Mouse (Mus musculus): ENCODE measurements around the gene Fgf15.

- TF ChIP-seq EP300 (IDR thresholded peaks at IDR 0.05; ENCODE audit: insufficient read depth, low read depth, low read length) (no peak), CTCF (IDR thresholded peaks at IDR 0.05) (no peak)
Observed at GRCm38 (mm10) chr7:144847067-144847466, 49.3 kb upstream of the Fgf15 start, which contains the start of gene Fgf4.
